Mouse (Mus musculus): ENCODE data around the gene C3.

- peak; percentile 68 for TF ChIP-seq CTCF (conservative IDR thresholded peaks at IDR 0.05; ENCODE audit: insufficient read depth, insufficient read length, low read depth, low read length)
- no peak for TF ChIP-seq POLR2A (IDR thresholded peaks at IDR 0.05; ENCODE audit: low read depth, low read length)
These were observed 8.1 kb downstream of the C3 start for GRCm38 (mm10) chr17:57219884-57220207.
